Mouse (Mus musculus): ENCODE measurements around the gene Rpl37. TPM values are rescaled to one million over a fixed set of nuclear protein-coding genes. Genes with fewer than 3 reads are reported as not detected.

Rpl37 gene
- 913 TPM for polyA plus RNA-seq (2017; shearing (Covaris generic))

DNA sequence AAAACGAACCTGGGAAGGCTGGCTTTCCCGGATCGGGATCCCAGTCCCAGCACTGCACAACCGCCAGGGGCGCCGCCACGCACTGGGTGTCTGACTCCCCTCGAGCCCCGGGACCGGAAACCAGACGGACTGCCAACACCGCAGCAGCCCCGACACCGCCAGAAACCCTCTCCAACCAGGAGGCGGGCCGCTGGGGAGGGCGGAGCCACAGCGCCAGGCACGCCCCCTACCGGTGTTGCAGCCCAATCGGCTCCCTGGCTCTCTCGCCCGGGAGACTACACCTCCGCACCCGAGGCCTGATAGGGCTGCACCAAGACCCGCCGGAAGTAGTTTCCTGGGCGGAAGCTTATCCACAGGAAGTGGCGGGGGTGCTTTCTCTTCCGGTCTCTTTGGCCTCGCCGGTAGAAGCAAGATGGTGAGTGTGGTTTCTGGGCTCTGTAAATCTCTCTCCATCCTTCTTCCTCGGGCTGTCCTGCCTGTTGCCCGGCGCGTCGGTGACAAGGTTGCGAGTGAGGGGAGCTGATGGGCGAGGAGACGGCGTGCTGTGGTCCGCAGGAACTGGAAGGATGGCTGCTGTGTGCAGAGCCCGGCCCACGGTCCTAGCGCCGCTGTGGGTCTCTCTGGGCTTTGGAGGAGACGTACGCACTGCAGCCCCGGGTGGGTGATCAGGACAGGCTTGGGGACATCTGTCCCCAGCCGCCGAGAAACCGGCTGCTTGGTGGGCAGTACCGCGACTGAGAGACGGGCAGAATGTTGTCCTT, at the start of gene Rpl37:
Gene Rpl37 (plus strand): TSS at position 376 of the 761 bp plus-strand sequence.

DNA sequence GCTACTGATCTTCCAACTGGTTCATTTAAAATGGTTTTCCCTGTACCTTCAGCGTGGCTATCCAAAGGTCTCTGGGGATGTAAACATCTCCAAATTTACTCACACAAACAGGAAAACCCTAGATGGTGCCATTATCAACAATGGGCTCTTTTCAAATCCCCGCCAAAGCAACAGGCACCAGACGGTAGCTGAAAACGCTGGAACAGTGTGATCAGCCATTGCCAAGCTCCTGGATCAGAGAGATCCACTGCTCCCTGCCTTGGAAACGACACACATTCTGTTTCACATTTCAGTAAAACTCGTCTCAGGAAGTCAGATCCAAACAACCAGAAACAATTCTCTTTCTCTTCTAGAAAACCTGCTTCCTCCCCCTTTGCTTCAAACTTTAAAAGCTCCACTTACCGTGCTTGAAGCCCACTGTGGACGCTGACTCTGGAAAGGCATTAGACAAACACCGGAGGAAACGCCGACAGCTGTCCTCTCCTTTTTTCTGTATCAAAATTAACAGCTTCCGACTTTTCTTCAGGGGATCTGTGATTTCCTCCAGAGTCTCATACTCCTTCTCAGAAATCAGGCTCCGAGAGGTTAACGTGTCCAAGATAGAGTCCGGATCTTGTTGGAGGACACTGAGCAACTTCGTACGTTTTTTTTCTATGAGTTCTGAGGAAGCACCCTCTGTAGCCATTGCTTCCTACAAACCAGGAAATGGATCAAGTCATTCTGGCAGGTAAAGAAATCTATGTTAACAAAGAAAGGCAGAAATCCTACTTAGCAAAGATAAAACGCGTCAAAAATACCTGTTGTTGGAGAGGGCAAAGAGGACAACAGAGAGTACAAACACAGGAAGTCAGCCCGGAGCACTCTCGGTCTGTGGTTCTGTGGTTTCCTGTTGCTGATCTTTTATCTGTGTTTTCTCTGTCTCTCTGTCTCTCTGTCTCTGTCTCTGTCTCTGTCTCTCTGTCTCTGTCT, 8.5 kb upstream of the Rpl37 start, which contains the start of gene Card6:
Gene Card6 (minus strand): TSS at position 854 of the 969 bp plus-strand sequence.

DNA sequence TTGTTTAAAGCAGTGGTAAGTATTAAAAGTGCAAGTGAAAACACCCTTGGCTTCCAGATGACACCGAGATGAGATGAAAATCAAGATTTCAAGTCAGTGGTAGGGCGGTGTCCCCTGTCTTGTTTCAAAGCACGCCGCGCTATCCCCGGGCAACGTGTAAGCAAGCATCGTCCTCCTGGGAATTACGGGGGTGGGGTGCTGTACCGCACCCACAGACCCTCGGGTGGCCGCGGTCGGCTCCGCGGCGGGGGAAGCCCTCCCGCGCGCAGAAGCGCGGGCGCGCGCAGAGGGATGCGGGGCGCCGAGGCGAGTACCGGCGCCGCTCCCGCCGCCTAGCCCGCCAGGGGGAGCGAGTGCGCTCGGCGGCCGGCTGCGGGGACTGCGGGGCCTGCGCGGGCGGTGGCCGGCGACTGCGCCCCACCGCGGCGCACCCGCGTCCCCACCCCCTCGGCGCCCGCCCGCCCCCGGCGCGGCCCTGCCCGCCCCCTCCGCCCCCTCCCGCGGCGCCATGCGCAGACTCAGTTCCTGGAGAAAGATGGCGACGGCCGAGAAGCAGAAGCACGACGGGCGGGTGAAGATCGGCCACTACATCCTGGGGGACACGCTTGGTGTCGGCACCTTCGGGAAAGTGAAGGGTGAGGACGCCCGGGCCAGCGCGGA, 27.0 kb downstream of the Rpl37 start, which contains the start of gene Prkaa1:
Gene Prkaa1 (plus strand): TSS at position 501 of the 660 bp plus-strand sequence.

Other genes with a start within 250 kb of the Rpl37 start
- not detected for gene Mroh2b, start 217.9 kb upstream of the Rpl37 start, polyA plus RNA-seq (2017; shearing (Covaris generic))
- not detected for gene C7, start 52.9 kb upstream of the Rpl37 start, polyA plus RNA-seq (2017; shearing (Covaris generic))
- 47.6 TPM for gene Card6, start 8.1 kb upstream of the Rpl37 start, polyA plus RNA-seq (2017; shearing (Covaris generic))
- gene Prkaa1, start 27.2 kb downstream of the Rpl37 start, polyA plus RNA-seq (2017; shearing (Covaris generic)) = 31.6 TPM
- 45.4 TPM for gene Ttc33, start 68.9 kb downstream of the Rpl37 start, polyA plus RNA-seq (2017; shearing (Covaris generic))
- gene Ptger4, start 127.5 kb downstream of the Rpl37 start, polyA plus RNA-seq (2017; shearing (Covaris generic)) = 103 TPM